Mouse (Mus musculus) hindbrain, embryonic 14.5 days (tissue): ENCODE results near the gene Mrpl52. TPM values are rescaled to one million over a fixed set of nuclear protein-coding genes. Genes with fewer than 3 reads are reported as not detected.

ENCODE experiments used
- ATAC-seq: fragments of 200-750 bp; cut with Nextera tagmentation; 2 replicates; pipeline ENCODE4 v1.8.0; 2017; ENCODE audit warnings: moderate number of reproducible peaks, mild to moderate bottlenecking, moderate TSS enrichment, moderate library complexity; ENCODE audit not compliant: low FRiP score
- DNase-seq: peaks from one replicate; pipeline ENCODE4 v3.0.0-alpha.2; 2015; ENCODE audit warnings: low spot score
- H3K27ac ChIP-seq: fragments of 300-500 bp; sonication (generic); 2 replicates; pipeline ENCODE4 v1.5.1; 2014; ENCODE audit warnings: mild to moderate bottlenecking, moderate library complexity
- H3K27me3 ChIP-seq: fragments of 300-500 bp; sonication (generic); 2 replicates; pipeline ENCODE4 v1.6.1; 2014; ENCODE audit warnings: mild to moderate bottlenecking, low read length, mixed read lengths; ENCODE audit not compliant: control insufficient read depth, insufficient read depth
- H3K36me3 ChIP-seq: fragments of 300-500 bp; sonication (generic); replicated peaks from 2 replicates; pipeline ENCODE4 v1.6.1; 2014; ENCODE audit not compliant: control insufficient read depth, insufficient read depth
- H3K4me1 ChIP-seq: fragments of 300-500 bp; sonication (generic); replicated peaks from 2 replicates; pipeline ENCODE4 v1.6.1; 2014; ENCODE audit warnings: antibody characterized with exemption, low read length, mixed read lengths; ENCODE audit not compliant: control insufficient read depth, insufficient read depth
- H3K4me2 ChIP-seq: fragments of 300-500 bp; sonication (generic); replicated peaks from 2 replicates; pipeline ENCODE4 v1.6.1; 2014; ENCODE audit warnings: mild to moderate bottlenecking, moderate library complexity
- H3K4me3 ChIP-seq: fragments of 300-500 bp; sonication (generic); replicated peaks from 2 replicates; pipeline ENCODE4 v1.5.1; 2014; ENCODE audit warnings: mild to moderate bottlenecking, low read length
- H3K9ac ChIP-seq: fragments of 300-500 bp; sonication (generic); 2 replicates; pipeline ENCODE4 v1.6.1; 2014
- H3K9me3 ChIP-seq: fragments of 300-500 bp; sonication (generic); 2 replicates; pipeline ENCODE4 v1.6.1; 2016; ENCODE audit warnings: low read length; ENCODE audit not compliant: control insufficient read depth
- WGBS: fragments of 180-500 bp; shearing (Covaris S2); extraction: QIAGEN DNeasy Blood & Tissue Kit; methylation state at CpG from one replicate; pipeline ENCODE4 v1.1.7; 2014; 5-methylcytosine and 5-hydroxymethylcytosine counted together
- polyA plus RNA-seq: library from polyadenylated mRNA; unstranded; fragments of >200 nt; fragmentation: Nextera tagmentation; extraction: Ambion mirVana; gene quantifications from 2 replicates; pipeline ENCODE4 v1.2.1, GENCODE M21; 2014

Mrpl52 gene
- polyA plus RNA-seq, 1 experiment from 2014 or later: 308 TPM

GRCm38 (mm10) chr14:54472671-54473070 lies 46.0 kb downstream of the Mrpl52 start:
- H3K27me3 ChIP-seq: no peaks in the 10 kb centered on the region
- no peak overlapping the region for H3K4me3 ChIP-seq
- H3K9me3 ChIP-seq: no peaks in the 10 kb centered on the region
- H3K27ac ChIP-seq: no peak overlapping the region
- H3K4me2 ChIP-seq: no peak overlapping the region
- WGBS: 66% methylated on average over 5 of the region's 5 CpGs
- H3K36me3 ChIP-seq: peaks cover 28% of the 10 kb centered on the region
- ATAC-seq: no peak
- no peak for DNase-seq
- peaks cover 21% of the 10 kb centered on the region for H3K4me1 ChIP-seq
- H3K9ac ChIP-seq: no peak overlapping the region

DNA sequence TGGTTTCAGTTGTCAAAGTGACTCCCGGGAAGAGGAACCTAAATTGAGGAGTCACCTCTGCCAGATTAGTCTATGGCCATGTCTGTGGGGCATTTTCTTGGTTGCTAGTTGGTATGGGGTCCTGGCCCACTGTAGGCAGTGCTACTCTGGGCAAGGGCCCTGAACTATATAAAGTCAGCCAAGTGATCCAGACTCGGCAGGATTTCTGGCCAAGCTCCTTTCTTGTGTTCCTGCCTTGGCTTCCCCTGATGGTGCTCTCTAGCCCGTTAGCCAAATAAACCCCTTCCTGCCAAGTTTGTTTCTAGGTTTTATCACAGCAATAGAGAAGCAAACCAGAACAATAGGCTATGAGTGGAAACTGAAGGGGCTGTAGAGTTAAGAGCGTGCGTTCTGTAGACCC lies 48.0 kb downstream of the Mrpl52 start:
- WGBS: 86% methylated on average over 5 of the region's 5 CpGs
- DNase-seq: no peak
- Histone ChIP-seq H3K4me3 (no peak overlapping the region), H3K36me3 (peaks cover 8% of the 10 kb centered on the region), H3K9ac (no peak overlapping the region), H3K27me3 (no peaks in the 10 kb centered on the region), H3K4me1 (peaks cover 29% of the 10 kb centered on the region), H3K9me3 (no peaks in the 10 kb centered on the region), H3K4me2 (no peak overlapping the region), H3K27ac (no peak overlapping the region)
- ATAC-seq: no peak

- no peaks in the 10 kb centered on the region for H3K9me3 ChIP-seq
- H3K4me1 ChIP-seq: peaks cover 29% of the 10 kb centered on the region
- ATAC-seq: peak; percentile 89
- H3K4me3 ChIP-seq: peak within 1 kb of the TSS; percentile 60
- DNase-seq: peak; percentile 84
- H3K27me3 ChIP-seq: no peaks in the 10 kb centered on the region
- peak within 1 kb of the TSS; percentile 78 for H3K27ac ChIP-seq
- H3K9ac ChIP-seq: peak within 1 kb of the TSS; percentile 86
- peak within 1 kb of the TSS; percentile 69 for H3K4me2 ChIP-seq
- no peaks in the 10 kb centered on the region; the same call in 1 of the 2 replicates for H3K36me3 ChIP-seq
- 0% methylated on average over 23 of the region's 23 CpGs for WGBS
Measured at GRCm38 (mm10) chr14:54475941-54476844, 49.5 kb downstream of the Mrpl52 start, which contains the start of gene Rem2. Gene Rem2 (plus strand): TSS chr14:54476100.

DNA sequence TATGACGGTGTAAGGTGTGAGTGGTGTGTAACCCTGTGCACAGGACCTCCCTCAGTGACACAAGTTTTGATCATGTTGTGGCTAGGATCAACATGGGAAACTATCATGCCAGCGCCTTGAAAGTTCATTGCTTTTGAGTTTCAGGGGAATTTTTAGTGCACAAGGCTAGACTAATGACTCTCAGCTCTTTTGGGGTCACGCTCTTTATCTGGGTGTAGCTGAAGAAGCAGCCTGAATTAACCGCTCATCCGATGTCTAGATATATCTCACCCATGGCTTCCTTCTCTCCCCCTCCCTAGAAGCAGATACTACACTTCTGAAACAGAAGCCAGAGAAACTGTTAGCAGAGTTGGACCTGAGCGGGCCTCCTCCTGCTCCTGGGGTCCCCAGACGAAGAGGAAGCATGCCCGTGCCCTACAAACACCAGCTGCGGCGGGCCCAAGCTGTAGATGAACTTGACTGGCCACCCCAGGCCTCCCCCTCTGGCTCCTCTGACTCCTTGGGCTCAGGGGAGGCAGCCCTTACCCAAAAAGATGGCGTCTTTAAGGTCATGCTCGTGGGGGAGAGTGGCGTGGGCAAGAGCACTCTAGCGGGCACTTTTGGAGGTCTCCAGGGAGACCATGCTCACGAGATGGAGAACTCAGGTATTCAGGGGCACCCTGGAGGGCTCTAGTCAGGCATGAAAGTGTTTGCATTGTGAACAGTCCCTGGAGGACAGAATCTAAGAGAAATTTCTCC lies 50.6 kb downstream of the Mrpl52 start:
- H3K4me3 ChIP-seq: peak overlapping the region; percentile 60
- no peaks in the 10 kb centered on the region for H3K36me3 ChIP-seq
- no peaks in the 10 kb centered on the region for H3K27me3 ChIP-seq
- H3K9ac ChIP-seq: peak overlapping the region; percentile 86; the same call in 1 of the 2 replicates
- H3K27ac ChIP-seq: no peak overlapping the region; the same call in 1 of the 2 replicates
- H3K4me2 ChIP-seq: peak overlapping the region; percentile 69
- WGBS: 58% methylated on average over 15 of the region's 15 CpGs
- no peaks in the 10 kb centered on the region for H3K9me3 ChIP-seq
- DNase-seq (no peak), ATAC-seq (no peak)
- H3K4me1 ChIP-seq: peaks cover 29% of the 10 kb centered on the region

Other genes starting within 250 kb of the Mrpl52 start
- gene Dad1, start 172.8 kb upstream of the Mrpl52 start, polyA plus RNA-seq: 365 and 386 TPM in 2 replicates
- 64.5 and 65.4 TPM in 2 replicates for gene Abhd4, start 172.7 kb upstream of the Mrpl52 start, polyA plus RNA-seq
- not detected in 2 replicates for gene Olfr49, start 142.0 kb upstream of the Mrpl52 start, polyA plus RNA-seq
- gene Oxa1l, start 66.1 kb upstream of the Mrpl52 start, polyA plus RNA-seq: 57.1 and 66.0 TPM in 2 replicates
- gene Slc7a7, start 9.1 kb upstream of the Mrpl52 start, polyA plus RNA-seq: 4.5 and 6.2 TPM in 2 replicates
- gene Mmp14, start 4.7 kb downstream of the Mrpl52 start, polyA plus RNA-seq: 43.6 and 47.3 TPM in 2 replicates
- 29.2 and 30.8 TPM in 2 replicates for gene Lrp10, start 37.2 kb downstream of the Mrpl52 start, polyA plus RNA-seq
- 32.5 and 41.1 TPM in 2 replicates for gene Rem2, start 49.2 kb downstream of the Mrpl52 start, polyA plus RNA-seq
- 90.0 and 99.7 TPM in 2 replicates for gene Prmt5, start 90.6 kb downstream of the Mrpl52 start, polyA plus RNA-seq
- gene Haus4, start 127.7 kb downstream of the Mrpl52 start, polyA plus RNA-seq: 15.3 and 15.7 TPM in 2 replicates
- 3.2 and 5.0 TPM in 2 replicates for gene Ajuba, start 150.6 kb downstream of the Mrpl52 start, polyA plus RNA-seq
- gene 4931414P19Rik, start 179.1 kb downstream of the Mrpl52 start, polyA plus RNA-seq: 3.1 and 3.7 TPM in 2 replicates
- gene Psmb5, start 191.1 kb downstream of the Mrpl52 start, polyA plus RNA-seq: 422 and 425 TPM in 2 replicates
- gene Psmb11, start 194.5 kb downstream of the Mrpl52 start, polyA plus RNA-seq: 0.16 TPM in 1 of 2 replicates, not detected in the other
- not detected in 2 replicates for gene Gm17606, start 214.0 kb downstream of the Mrpl52 start, polyA plus RNA-seq
- gene Cdh24, start 214.5 kb downstream of the Mrpl52 start, polyA plus RNA-seq: 10.5 and 12.2 TPM in 2 replicates